Mouse (Mus musculus): ENCODE measurements around the gene Hp. TPM values are rescaled to one million over a fixed set of nuclear protein-coding genes. Genes with fewer than 3 reads are reported as not detected.

Hp gene
- 10 to 100 TPM in 1 of 2 experiments, 1 to 10 TPM in 1; 7.1 to 21.5 TPM for total RNA-seq (2021)
- long read RNA-seq, experiment 1, transcript Hp-201 (5 exons, 1,345 nt), result major isoform, 21 of 29 reads
- long read RNA-seq, experiment 1, partial matches to known transcripts, result 1 of 29 reads
- long read RNA-seq, experiment 1, other reads (novel, unspliced or antisense), result 7 of 29 reads
- long read RNA-seq, experiment 2, transcript Hp-201 (5 exons, 1,345 nt), result major isoform, 5 of 7 reads
- long read RNA-seq, experiment 2, partial matches to known transcripts, result 0 of 7 reads
- long read RNA-seq, experiment 2, other reads (novel, unspliced or antisense), result 2 of 7 reads

DNA sequence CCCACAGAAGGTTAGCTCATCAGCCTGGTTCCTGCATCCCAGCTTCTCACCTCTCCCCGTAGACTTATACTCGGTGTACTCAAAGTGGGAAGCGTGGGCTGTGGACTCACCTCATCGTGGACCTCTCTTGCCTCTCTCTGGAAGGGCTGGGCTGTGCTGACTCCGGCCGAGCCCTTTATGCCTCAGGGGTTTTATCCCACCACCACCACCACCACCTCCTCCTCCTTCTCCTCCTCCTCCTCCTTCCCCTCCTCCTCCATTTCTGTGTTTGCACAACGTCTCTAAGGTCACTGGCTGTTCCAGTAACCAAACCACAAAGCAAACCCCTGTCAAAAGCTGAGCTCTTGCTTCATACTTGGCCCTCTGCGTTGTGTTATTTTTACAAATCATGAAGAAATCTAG is at the start of gene Hp:
Hp (minus strand) TSS at position 273 of the 402 bp plus-strand sequence.
- intact Hi-C loops (cut with DNase I), result no loop called here
- DNase-seq, result no peak

DNA sequence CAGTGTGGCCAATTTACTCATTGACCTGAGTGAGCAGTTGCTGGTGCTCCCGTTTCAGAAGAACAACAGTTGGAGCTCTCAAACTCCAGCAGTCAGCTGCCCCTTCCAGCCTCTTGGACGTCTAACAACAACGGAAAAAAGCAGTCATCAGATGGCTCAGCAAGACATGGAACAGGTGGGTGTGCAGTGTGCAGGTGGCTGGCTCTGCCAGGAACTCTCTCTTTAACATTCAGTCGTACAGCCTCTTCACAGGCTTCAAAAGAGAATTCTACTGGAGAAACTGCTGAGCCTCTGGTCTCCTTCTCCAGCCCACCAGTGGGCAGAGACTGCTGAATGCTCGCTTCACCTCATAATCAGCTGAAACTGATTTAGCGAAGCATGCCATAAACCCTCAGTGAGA is 49.7 kb upstream of the Hp start:
- intact Hi-C loops (cut with DNase I), result no loop called here
- no peak for DNase-seq

DNA sequence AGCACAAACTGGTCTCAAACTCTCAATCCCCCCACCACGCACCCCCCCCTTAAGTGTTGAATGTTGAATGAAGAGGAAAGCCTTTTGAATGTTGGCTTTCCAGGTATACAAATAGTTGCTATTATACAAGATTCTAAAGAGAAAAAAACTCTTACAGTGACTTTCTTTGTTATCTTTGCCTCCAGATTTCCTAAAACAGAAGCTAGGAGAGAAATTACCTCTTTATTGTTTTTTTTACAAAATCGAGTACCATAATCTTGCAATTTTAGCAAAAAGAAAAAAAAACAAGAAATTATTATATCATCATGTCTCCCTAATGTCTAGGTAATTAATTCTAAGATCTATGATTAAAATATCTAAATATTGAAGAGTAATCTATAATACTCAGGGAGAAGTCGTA is 36.6 kb upstream of the Hp start:
- intact Hi-C loops (cut with DNase I), result no loop called here

DNA sequence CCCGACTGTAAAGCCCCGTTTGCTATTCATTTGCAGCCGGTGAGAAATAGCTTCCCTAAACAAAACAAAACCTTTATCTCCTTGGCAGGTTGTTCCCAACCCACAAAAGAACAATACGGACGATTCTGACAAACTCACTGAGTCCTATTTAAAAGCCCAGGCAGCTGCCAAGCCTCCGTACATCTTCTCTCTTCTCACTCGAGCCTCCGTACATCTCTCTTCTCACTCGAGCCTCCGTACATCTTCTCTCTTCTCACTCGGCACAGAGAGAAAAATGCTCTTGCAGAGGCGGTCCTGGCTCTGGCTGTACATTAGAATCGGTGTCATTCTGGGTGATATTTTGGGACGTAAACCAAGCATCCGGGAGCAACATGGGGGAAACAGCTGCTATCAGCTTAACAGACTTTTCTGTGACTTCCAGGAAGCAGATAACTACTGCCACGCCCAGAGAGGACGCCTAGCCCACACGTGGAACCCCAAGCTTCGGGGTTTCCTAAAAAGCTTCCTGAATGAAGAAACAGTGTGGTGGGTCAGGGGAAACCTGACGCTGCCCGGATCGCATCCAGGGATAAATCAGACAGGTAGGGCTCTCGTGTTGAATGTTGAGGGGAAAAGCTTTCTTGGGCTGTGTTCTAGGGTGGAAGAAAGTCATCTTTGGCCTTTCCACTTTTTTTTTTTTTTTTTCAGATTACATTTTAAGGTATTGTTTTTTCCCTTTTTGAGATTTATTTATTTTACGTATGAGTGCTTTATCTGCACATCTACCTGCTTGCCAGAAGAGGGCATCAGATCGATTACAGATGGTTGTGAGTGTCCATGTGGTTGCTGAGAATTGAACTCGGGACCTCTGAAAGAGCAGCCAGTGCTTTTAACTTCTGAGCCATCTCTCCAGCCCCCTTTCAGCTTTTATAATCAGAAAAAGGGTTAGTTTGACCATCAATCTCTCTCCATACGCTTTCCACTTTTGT is 35.6 kb upstream of the Hp start, which contains the start of gene Pkd1l3:
Pkd1l3 (plus strand) TSS at position 275 of the 968 bp plus-strand sequence.
- intact Hi-C loops (cut with DNase I), result no loop called here
- DNase-seq, result no peak

More for the DNA sequence above, 36.6 kb upstream of the Hp start:
- DNase-seq, result no peak

DNA sequence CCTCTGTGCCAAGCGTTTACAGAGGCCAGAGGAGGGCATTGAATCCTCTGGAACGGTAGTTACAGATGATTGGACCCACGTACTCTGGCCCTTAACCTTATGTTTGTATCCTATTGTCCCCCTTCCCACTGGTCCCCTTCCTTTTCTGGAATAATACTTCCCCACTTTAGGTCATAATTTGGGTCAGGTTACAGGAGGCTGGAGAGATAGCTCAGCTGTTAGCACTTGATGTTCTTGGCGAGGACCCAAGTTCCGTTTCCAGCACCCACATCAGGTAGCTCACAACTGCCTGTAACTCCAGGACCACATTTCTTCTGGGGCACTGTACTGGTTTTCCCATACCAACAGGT is 30.2 kb upstream of the Hp start:
- DNase-seq, result peak in 1 of 2 experiments; percentile 26

DNA sequence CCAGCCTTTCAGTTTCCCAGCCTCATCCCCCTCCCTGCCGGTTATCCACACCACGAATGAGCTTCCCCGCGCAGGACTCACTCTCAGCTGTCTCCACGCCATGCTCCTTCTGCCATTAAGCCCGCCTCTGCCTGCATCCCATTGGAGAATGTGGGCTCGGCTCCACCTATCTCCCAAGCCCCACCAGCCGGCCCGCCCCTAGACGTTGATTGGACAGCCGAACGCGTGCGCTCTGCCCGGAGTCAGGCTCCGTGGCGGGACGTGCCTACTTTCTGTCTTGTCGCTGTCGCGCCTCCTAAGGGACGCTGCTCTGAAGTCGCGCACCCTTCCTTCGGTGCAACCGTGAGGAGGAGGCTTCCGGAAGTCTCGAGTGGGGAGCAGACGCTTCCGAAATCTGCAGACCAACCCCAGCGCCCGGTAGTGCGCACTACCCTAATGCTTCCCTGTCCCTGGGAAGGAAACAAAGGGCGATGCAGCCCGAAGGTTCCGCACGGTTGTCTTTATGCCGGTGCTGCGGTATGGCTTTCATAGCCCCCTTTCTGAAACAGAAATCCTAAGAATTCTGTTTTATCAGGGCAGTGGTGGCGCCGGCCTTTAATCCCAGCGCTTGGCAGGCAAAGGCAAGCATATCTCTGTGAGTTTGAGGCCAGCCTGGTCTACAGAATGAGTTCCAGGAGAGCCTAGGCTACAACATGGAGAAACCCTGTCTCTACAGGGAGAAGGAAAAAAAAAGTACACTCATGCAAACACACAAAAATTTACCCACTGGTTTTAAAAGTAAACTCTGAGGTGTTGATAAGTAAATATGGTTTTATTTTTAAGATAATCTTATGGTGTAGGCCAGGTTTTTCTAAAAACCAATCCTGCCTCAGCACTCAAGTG is 29.5 kb upstream of the Hp start, which contains the start of gene Dhodh:
Dhodh (minus strand) TSS at position 403 of the 882 bp plus-strand sequence.
- intact Hi-C loops (cut with DNase I), result no loop called here

More for the DNA sequence above, 30.2 kb upstream of the Hp start:
- intact Hi-C loops (cut with DNase I), result no loop called here

DNA sequence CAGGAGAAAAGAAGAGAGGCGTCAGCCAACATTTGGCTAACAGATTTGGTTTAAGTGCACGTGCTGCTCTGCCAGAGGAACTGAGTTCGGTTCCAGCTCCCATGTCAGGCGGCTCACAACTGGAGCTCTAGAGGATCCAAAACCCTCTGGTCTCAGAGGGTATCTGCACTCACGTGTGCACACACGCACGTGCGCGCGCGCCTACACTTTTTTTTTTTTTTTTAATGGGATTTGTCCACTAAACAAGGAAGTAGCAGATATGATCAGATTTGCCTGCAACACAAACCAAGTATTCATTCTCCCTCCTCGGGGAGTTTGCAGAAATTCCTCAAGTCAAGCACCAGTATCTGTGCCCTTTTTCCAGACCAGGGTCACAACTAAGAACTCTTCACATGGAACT is 28.7 kb upstream of the Hp start:
- intact Hi-C loops (cut with DNase I), result loop anchor here (2.0 kb wide), 1 partner anchor 41 kb away; no protein-coding TSS in a partner anchor

More for the DNA sequence above, 29.5 kb upstream of the Hp start, which contains the start of gene Dhodh:
- peak; percentile 94 to 95 for DNase-seq

DNA sequence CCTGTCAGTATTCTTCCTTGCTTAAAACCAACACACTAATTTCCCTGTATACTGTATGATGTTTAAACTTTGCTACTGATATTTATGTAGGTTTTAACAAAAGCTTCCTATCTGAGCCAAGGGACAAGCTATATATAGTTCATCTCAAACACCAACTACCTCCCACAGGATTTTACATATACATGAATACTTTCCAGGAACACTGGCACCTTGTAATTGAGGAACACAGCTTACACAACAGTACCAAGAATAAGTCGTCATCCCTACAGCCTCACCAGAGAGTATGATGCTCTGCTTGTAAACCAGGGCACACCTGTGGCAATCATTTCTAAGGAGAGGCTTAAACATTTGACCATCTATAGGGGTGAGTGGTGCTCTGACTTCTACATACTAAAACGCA is 27.8 kb upstream of the Hp start:
- no peak for DNase-seq
- intact Hi-C loops (cut with DNase I), result loop anchor here (2.0 kb wide), 1 partner anchor 40 kb away; no protein-coding TSS in a partner anchor

More for the DNA sequence above, 28.7 kb upstream of the Hp start:
- no peak for DNase-seq

DNA sequence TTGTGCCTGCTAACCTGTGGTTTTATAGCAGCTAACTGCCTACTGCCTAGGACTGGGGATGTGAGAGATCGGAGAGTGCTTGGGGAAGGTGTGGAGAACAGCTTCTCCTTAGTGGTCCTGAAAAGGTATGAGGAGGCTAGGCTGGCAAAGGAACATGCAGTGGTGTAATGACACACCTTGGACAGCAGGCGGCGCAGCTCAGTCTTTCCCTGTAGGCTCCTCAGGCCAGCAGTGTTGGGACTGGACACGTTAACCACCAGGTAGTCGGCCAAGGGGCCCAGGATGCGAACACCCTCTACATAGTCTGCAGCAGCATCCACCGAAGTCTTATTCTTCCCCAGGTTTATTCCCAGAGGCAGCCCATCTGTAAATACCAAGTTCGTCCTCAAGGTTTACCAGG is 16.9 kb upstream of the Hp start:
- intact Hi-C loops (cut with DNase I), result no loop called here
- peak in 1 of 2 experiments; percentile 33 for DNase-seq

DNA sequence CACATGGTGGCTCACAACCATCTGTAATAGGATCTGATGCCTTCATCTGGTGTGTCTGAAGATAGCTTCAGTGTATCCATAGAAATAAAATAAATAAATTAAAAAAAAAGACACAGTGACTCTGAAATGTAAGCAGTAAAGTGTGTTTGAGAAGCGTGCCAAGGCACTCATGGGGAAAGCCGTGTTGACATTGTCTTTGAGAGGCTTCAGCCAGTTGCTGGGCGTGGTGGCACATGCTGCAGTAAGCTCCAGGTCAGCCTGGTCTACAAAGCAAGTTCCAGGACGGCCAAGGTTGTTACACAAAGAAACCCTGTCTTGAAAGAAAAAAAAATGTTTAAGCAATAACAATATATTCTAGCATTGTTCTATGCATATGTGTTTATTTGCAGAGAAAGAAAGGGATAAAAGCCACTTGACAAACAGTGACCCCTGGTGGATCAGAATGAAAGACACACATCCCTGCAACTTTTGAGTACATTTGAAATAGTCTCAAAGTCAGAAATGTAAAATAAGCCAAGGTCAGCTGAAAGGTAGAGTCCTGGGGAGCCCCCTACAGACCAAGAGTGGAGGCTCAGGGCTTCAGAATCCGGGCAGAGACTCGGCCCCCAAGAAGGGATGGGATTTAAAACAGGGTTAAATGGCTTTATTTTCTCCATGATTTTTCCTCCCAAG is 14.3 kb upstream of the Hp start:
- intact Hi-C loops (cut with DNase I), result no loop called here
- no peak for DNase-seq

DNA sequence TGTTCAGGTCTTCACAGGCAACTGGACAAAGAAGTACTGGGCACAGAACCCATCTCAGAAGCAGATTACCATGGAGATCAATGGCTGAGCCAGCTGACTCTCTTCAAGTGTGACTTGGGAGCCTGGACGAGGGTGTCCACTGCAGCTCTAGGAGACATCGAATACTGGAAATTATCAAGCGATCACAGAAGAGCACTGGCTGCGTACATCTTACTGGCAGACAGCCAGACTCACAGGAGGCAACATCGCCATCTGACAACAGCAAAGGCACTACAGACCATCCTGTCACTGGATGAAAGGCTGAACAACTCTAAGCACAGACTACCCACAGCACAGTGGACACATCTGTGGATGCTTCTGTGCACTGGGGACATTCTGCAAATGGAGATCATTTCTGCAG is 13.2 kb upstream of the Hp start:
- intact Hi-C loops (cut with DNase I), result no loop called here
- no peak for DNase-seq

DNA sequence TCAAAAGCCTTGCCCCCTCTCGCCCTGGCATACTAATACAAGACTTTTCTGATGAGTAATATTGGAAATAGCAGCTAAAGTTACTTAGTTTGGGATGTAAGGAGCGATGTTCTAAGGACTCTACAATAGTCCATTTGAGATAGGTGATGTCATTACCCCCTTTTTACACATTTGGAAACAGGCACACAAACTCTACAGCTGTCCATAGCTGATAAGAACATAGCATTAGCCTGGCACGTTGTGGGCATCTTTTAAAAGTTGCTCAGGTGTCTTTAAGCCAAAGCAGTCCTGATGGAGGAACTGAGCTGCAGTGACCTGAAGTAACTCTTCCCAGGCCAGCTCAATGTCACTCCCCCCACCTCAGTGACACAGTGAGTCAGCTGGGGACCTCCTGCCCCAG is 12.4 kb upstream of the Hp start:
- intact Hi-C loops (cut with DNase I), result no loop called here
- DNase-seq, result no peak

DNA sequence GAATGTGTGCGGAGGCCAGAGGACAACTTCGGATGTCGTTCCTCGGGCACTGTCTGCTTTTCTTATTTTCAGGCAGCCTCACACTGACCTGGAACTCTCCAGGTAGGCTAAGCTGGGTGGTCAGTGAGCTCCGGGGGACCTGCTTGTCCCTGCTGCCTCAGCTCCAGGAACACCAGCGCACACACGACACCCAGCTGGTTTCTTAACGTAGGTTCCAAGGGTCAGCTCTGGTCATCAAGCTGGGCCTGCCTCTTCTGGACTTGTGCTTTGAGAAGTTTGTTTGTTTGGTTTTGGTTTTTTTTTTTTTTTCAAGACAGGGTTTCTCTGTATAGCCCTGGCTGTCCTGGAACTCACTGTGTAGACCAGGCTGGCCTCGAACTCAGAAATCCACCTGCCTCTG is 11.9 kb upstream of the Hp start:
- intact Hi-C loops (cut with DNase I), result no loop called here
- no peak for DNase-seq

DNA sequence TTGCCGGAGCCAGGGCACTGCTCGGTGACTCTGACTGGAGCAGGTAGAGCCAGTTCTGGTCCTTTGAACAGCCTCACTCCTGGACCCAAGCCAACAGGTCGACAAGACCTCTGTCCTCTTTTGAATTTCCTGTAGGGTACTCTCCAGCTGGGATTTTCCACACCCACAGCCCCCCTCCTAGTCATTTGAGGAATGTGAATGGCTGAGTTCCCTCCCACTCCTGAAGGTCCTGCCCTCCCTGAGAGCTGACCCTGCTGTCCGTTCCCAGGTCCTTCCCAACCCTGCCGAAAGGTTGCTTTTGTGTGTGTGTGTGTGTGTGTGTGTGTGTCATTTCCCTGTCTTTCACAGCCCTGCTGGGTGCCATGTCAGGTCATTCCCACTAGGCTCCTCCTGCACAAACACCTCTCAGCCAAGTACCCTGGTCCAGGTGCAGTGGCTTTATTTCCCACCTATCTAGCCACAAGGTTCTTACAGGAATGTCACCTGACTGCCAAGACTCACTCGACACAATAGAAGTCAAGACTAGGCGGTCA is 8.1 kb upstream of the Hp start:
- intact Hi-C loops (cut with DNase I), result no loop called here
- no peak for DNase-seq

DNA sequence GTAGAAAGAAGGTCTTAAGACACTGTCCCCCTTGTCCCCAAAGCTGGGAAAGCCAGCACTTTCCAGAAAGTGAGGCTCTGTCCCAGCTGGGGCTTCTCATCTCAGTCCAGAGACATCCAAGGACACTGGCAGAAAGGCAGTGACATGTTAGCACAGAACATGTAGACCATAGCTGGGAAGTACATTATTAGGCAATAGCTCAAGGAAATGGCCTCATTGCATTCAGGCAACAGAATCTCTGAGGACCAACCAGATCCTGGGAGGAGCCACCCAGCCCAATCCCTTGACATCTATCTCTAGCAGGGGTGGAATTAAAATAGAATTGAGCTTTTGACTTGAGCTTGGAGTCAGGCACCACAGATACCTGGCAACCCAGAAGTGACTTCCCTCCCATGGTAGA is 6.7 kb upstream of the Hp start:
- intact Hi-C loops (cut with DNase I), result no loop called here
- no peak for DNase-seq

DNA sequence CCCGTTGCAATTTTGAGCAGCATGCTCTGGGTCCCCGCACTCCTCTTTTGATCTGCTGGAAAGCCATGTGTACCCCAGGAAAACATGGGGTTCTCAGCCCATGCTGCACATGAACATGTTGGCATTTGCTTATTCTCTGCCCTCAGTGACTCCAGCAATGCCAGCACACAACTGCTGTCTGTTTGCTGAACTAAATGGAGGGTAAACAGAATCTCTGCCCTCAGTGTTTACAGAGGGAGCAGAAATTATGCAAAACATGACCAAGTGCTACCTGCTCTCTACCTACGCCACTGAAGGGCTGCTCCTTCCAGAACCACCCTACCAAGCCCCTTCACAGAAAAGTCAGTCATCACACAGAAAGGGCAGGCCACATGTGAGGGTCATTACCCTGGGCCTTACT is 5.9 kb upstream of the Hp start:
- no peak for DNase-seq
- intact Hi-C loops (cut with DNase I), result no loop called here

DNA sequence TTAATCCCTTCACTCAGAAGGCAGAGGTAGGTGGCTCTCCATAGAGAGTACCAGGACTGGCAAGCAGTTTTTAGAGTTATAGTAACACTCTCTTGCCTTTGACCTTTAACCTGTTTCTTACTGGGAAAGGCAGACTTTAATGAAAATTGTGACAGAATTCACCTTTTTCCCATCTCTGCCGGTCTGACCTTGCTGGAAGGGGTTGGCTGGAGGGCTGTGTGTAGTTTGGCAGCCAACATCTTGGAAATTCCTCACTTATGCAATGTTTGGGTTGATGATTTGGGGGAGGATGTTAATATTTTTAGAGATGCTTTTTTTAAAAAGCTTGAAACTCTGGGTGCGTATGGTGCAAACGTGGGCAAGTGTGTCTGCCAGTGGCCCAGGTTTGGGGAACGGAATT is 5.3 kb upstream of the Hp start:
- intact Hi-C loops (cut with DNase I), result no loop called here

DNA sequence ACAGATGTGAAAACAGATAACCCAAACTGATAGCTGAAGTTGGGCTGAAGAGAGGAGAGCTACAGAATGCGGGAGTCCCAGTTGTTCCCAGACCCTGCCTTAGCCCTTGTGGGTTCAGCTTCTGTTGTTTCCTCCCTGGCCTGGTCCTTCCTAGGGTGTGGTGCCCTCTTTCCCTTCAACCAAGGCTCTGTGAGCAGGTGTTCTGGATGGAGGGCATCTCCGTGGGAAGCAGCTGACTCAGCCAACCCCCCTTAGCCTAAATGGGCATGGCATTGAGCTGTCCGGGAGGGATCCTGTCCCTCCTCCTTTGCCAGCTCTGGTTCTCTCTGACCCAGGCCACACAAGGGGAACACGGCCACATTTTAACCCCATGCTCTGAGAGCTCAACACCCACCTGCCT is 2.7 kb downstream of the Hp start:
- intact Hi-C loops (cut with DNase I), result no loop called here
- no peak for DNase-seq

More for the DNA sequence above, 5.3 kb upstream of the Hp start:
- DNase-seq, result no peak

DNA sequence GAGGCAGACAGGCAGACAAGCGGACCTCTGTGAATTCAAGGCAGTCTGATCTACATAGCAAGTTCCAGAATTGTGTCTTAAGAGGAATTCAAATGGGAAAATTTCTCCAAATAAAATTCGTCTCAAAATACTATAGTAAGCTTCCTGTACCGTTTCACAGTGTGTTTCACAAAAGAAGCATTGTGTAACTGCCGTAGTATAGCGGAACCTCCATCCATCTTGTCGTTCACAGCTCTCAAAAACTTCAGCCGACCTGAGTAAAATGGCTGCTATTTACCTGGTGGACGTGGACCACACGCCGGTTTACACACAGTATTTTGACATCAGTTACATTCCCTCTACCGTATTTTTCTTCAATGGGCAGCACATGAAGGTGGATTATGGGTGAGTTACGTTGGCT is 7.8 kb downstream of the Hp start:
- DNase-seq, result no peak
- intact Hi-C loops (cut with DNase I), result no loop called here

All from gastrocnemius, postnatal 36 days (tissue).